Comparison of ENCODE assay signal across 14 mouse cellular contexts in genomic region chr1:60423882-60424281, GRCm38 (mm10). TPM values are rescaled to one million over a fixed set of nuclear protein-coding genes. Genes with fewer than 3 reads are reported as not detected.
DNase-seq lines count a peak whose midpoint lies in the region; ATAC-seq and TF ChIP-seq lines count a peak whose summit lies in the region.
"Had no signal": no experiment of that assay in that cellular context is flagged by ENCODE, and none has a peak within 500 bp of the region (broad histone marks: within the 10 kb centered on the region; RNA-seq: fewer than 3 reads in every experiment).

No protein-coding gene starts in this region.

- DNase-seq in heart, postnatal 0 days (ENCODE audit: low spot score) = peak; percentile 33
- DNase-seq in heart, embryonic 10.5 days (ENCODE audit: low spot score) = no peak
- peak; percentile 16 for DNase-seq in lung, embryonic 14.5 days
- DNase-seq in lung, postnatal 36 days = no peak
- DNase-seq in MEL (ENCODE audit: low read depth, low spot score) = peak; percentile 34
- no peak for DNase-seq in stomach, postnatal 0 days (ENCODE audit: low spot score)
- DNase-seq in ovary, postnatal 14 days (ENCODE audit: low spot score) = no peak
- DNase-seq: cerebellum, adult 2 months; embryo, embryonic 11 days; kidney, postnatal 14 days had no signal

- H3K27ac ChIP-seq in heart, postnatal 0 days (ENCODE audit: low read depth) = no peak overlapping the region
- no peak overlapping the region for H3K27ac ChIP-seq in heart, embryonic 10.5 days
- H3K27ac ChIP-seq in lung, embryonic 14.5 days (ENCODE audit: low read depth) = no peak overlapping the region
- H3K27ac ChIP-seq in MEL (ENCODE audit: control insufficient read depth, low read depth, low read length) = no peak overlapping the region
- no peak overlapping the region for H3K27ac ChIP-seq in stomach, postnatal 0 days (replicated peaks)
- H3K27ac ChIP-seq: limb, embryonic 12.5 days; lung, embryonic 15.5 days; midbrain, embryonic 10.5 days had no signal

- H3K4me1 ChIP-seq in heart, postnatal 0 days (ENCODE audit: control insufficient read depth, insufficient read depth) = no peaks in the 10 kb centered on the region
- H3K4me1 ChIP-seq in heart, embryonic 10.5 days = no peaks in the 10 kb centered on the region
- H3K4me1 ChIP-seq in lung, embryonic 14.5 days (ENCODE audit: insufficient read depth) = no peaks in the 10 kb centered on the region
- H3K4me1 ChIP-seq in MEL (ENCODE audit: control insufficient read depth in 1 of 2, insufficient read depth in 2 of 2, low read length in 2 of 2) = peaks cover 4 to 5% of the 10 kb centered on the region in 2 experiments
- H3K4me1 ChIP-seq in stomach, postnatal 0 days (replicated peaks; ENCODE audit: control insufficient read depth, insufficient read depth) = no peaks in the 10 kb centered on the region
- H3K4me1 ChIP-seq: limb, embryonic 12.5 days; lung, embryonic 15.5 days had no signal

- no peak for TF ChIP-seq POLR2A in MEL (IDR thresholded peaks at IDR 0.05; ENCODE audit: control insufficient read depth in 1 of 2, insufficient read depth in 1 of 2, low read depth in 1 of 2, low read length in 2 of 2, poor library complexity in 1 of 2)

- no peak overlapping the region for H3K4me3 ChIP-seq in heart, postnatal 0 days (ENCODE audit: low read depth, low read length)
- no peak overlapping the region for H3K4me3 ChIP-seq in heart, embryonic 10.5 days
- H3K4me3 ChIP-seq in lung, embryonic 14.5 days (ENCODE audit: low read depth, low read length) = no peak overlapping the region
- H3K4me3 ChIP-seq in MEL (ENCODE audit: control insufficient read depth in 1 of 2, insufficient read depth in 1 of 2, low read depth in 2 of 2, low read length in 2 of 2) = no peak overlapping the region
- H3K4me3 ChIP-seq in stomach, postnatal 0 days (ENCODE audit: low read depth, low read length) = no peak overlapping the region
- H3K4me3 ChIP-seq: limb, embryonic 12.5 days; lung, embryonic 15.5 days; midbrain, embryonic 10.5 days; myocyte had no signal

- ATAC-seq in heart, postnatal 0 days (ENCODE audit: insufficient read depth, low read depth) = no peak
- no peak for ATAC-seq in lung, embryonic 14.5 days (ENCODE audit: insufficient read depth)
- ATAC-seq in stomach, postnatal 0 days (ENCODE audit: low FRiP score, low TSS enrichment) = no peak

- no peaks in the 10 kb centered on the region for H3K27me3 ChIP-seq in heart, postnatal 0 days (ENCODE audit: control insufficient read depth, insufficient read depth, low read length)
- no peaks in the 10 kb centered on the region for H3K27me3 ChIP-seq in heart, embryonic 10.5 days (ENCODE audit: insufficient read depth, poor library complexity, severe bottlenecking)
- no peaks in the 10 kb centered on the region for H3K27me3 ChIP-seq in lung, embryonic 14.5 days (ENCODE audit: insufficient read depth, low read length)
- H3K27me3 ChIP-seq in MEL (ENCODE audit: control insufficient read depth in 1 of 2, insufficient read depth in 2 of 2, low read length in 2 of 2) = no peaks in the 10 kb centered on the region
- H3K27me3 ChIP-seq in stomach, postnatal 0 days (ENCODE audit: control insufficient read depth, insufficient read depth, low read length) = no peaks in the 10 kb centered on the region
- H3K27me3 ChIP-seq: limb, embryonic 12.5 days; lung, embryonic 15.5 days had no signal

- no peak for TF ChIP-seq EP300 in heart, postnatal 0 days (IDR thresholded peaks at IDR 0.05; ENCODE audit: low read depth)
- TF ChIP-seq EP300 in MEL (IDR thresholded peaks at IDR 0.05; ENCODE audit: low read depth in 1 of 2, low read length in 2 of 2) = no peak
- no peak for TF ChIP-seq EP300 in stomach, postnatal 0 days (optimal IDR thresholded peaks at IDR 0.05)

- H3K9ac ChIP-seq in heart, postnatal 0 days (replicated peaks; ENCODE audit: low read depth, low read length) = no peak overlapping the region
- no peak overlapping the region for H3K9ac ChIP-seq in lung, embryonic 14.5 days
- H3K9ac ChIP-seq in MEL (ENCODE audit: control insufficient read depth, low read depth, low read length, poor library complexity, severe bottlenecking) = no peak overlapping the region
- no peak overlapping the region for H3K9ac ChIP-seq in stomach, postnatal 0 days (ENCODE audit: low read length)
- H3K9ac ChIP-seq: limb, embryonic 12.5 days; lung, embryonic 15.5 days had no signal

- H3K79me2 ChIP-seq in MEL (ENCODE audit: control insufficient read depth, insufficient read depth, low read length, poor library complexity) = peaks cover 8% of the 10 kb centered on the region

- no peak overlapping the region for H3K4me2 ChIP-seq in heart, postnatal 0 days (ENCODE audit: low read depth, low read length)
- H3K4me2 ChIP-seq in lung, embryonic 14.5 days = no peak overlapping the region
- no peak overlapping the region for H3K4me2 ChIP-seq in stomach, postnatal 0 days (replicated peaks; ENCODE audit: low read depth)
- H3K4me2 ChIP-seq: limb, embryonic 12.5 days; lung, embryonic 15.5 days had no signal

- 82% methylated on average over 1 of the region's 1 CpGs for WGBS in heart, postnatal 0 days
- WGBS in heart, embryonic 10.5 days = 87% methylated on average over 1 of the region's 1 CpGs
- 83% methylated on average over 1 of the region's 1 CpGs for WGBS in lung, embryonic 14.5 days
- WGBS in stomach, postnatal 0 days = 95% methylated on average over 1 of the region's 1 CpGs

- H3K36me3 ChIP-seq in heart, postnatal 0 days (replicated peaks; ENCODE audit: control insufficient read depth, insufficient read depth, low read length) = no peaks in the 10 kb centered on the region
- 0 out of 2 replicates have a peak, but pooled peaks cover 13% of the 10 kb centered on the region for H3K36me3 ChIP-seq in heart, embryonic 10.5 days
- H3K36me3 ChIP-seq in lung, embryonic 14.5 days (ENCODE audit: insufficient read depth) = no peaks in the 10 kb centered on the region
- peaks cover 0 to 6% of the 10 kb centered on the region in 2 experiments; a peak in 2 of 4 replicates for H3K36me3 ChIP-seq in MEL (ENCODE audit: control insufficient read depth in 1 of 2, insufficient read depth in 2 of 2, low read length in 2 of 2)
- H3K36me3 ChIP-seq in stomach, postnatal 0 days (ENCODE audit: control insufficient read depth, insufficient read depth, low read length) = no peaks in the 10 kb centered on the region
- H3K36me3 ChIP-seq: limb, embryonic 12.5 days; lung, embryonic 15.5 days had no signal

- TF ChIP-seq CTCF in heart, postnatal 0 days (IDR thresholded peaks at IDR 0.05; ENCODE audit: low read depth) = peak; percentile 38
- peak; percentile 25; the same call in 1 of the 2 replicates for TF ChIP-seq CTCF in lung, embryonic 14.5 days (IDR thresholded peaks at IDR 0.05; ENCODE audit: low read depth)
- TF ChIP-seq CTCF in MEL (IDR thresholded peaks at IDR 0.05 in 2 of 3, conservative IDR thresholded peaks at IDR 0.05 in 1 of 3; ENCODE audit: control insufficient read depth in 1 of 3, insufficient read depth in 1 of 3, low read depth in 2 of 3, low read length in 3 of 3, poor library complexity in 1 of 3, severe bottlenecking in 1 of 3) = peak in 2 of 3 experiments; percentile 18 to 23; a peak in 3 of 6 replicates
- peak; percentile 59 for TF ChIP-seq CTCF in stomach, postnatal 0 days (IDR thresholded peaks at IDR 0.05; ENCODE audit: low read depth)

- no peaks in the 10 kb centered on the region for H3K9me3 ChIP-seq in heart, postnatal 0 days (replicated peaks; ENCODE audit: control insufficient read depth, low read length)
- no peaks in the 10 kb centered on the region for H3K9me3 ChIP-seq in heart, embryonic 10.5 days
- no peaks in the 10 kb centered on the region for H3K9me3 ChIP-seq in lung, embryonic 14.5 days (ENCODE audit: low read depth, low read length)
- no peaks in the 10 kb centered on the region; the same call in 1 of the 2 replicates for H3K9me3 ChIP-seq in MEL (replicated peaks; ENCODE audit: insufficient read depth, low read length)
- no peaks in the 10 kb centered on the region for H3K9me3 ChIP-seq in stomach, postnatal 0 days (ENCODE audit: control insufficient read depth, low read length)
- H3K9me3 ChIP-seq: limb, embryonic 12.5 days; lung, embryonic 15.5 days; midbrain, embryonic 10.5 days had no signal

- TF ChIP-seq RAD21 in MEL (IDR thresholded peaks at IDR 0.05; ENCODE audit: low read depth, low read length) = no peak

TF ChIP-seq in MEL, 35 proteins besides CTCF, POLR2A, EP300 and RAD21:
- TF ChIP-seq E2F4 (IDR thresholded peaks at IDR 0.05; ENCODE audit: borderline replicate concordance, low read depth, low read length) (no peak), ZC3H11A (IDR thresholded peaks at IDR 0.05; ENCODE audit: low read depth, low read length) (no peak), NELFE (IDR thresholded peaks at IDR 0.05; ENCODE audit: low read depth, low read length) (no peak), CHD2 (IDR thresholded peaks at IDR 0.05; ENCODE audit: low read length) (no peak), TCF12 (IDR thresholded peaks at IDR 0.05; ENCODE audit: low read depth, low read length) (no peak), RCOR1 (IDR thresholded peaks at IDR 0.05; ENCODE audit: low read depth, low read length) (no peak), UBTF (IDR thresholded peaks at IDR 0.05; ENCODE audit: borderline replicate concordance, insufficient read depth, low read depth, low read length) (no peak), KAT2A (conservative IDR thresholded peaks at IDR 0.05; ENCODE audit: low read depth, low read length) (no peak), POLR2AphosphoS5 (IDR thresholded peaks at IDR 0.05; ENCODE audit: borderline replicate concordance, low read depth, low read length) (no peak)

RNA-seq across cellular contexts. Expression of gene Abi2, which starts 14.5 kb away (rescaled TPM):
- 35.4 and 39.3 TPM in 2 replicates for total RNA-seq in heart, postnatal 0 days (2014; rRNA removed; ENCODE audit: low replicate concordance)
- 11.9 and 12.8 TPM in 2 replicates for polyA plus RNA-seq in heart, postnatal 0 days (2015; fragmentation: Nextera tagmentation; extraction: Ambion mirVana)
- 36.4 and 46.6 TPM in 2 replicates for polyA plus RNA-seq in heart, embryonic 10.5 days (2016; fragmentation: Nextera tagmentation; extraction: Ambion mirVana)
- polyA plus RNA-seq in lung, embryonic 14.5 days (2014; fragmentation: Nextera tagmentation; extraction: Ambion mirVana) = 29.0 and 32.6 TPM in 2 replicates
- 15.0 and 21.7 TPM in 2 replicates for total RNA-seq in MEL (2012; rRNA removed)
- 10 to 100 TPM; 16.0 to 75.2 TPM for polyA plus RNA-seq in MEL (2012; ENCODE audit: insufficient read depth in 1 of 2, insufficient read length in 2 of 2, low read depth in 1 of 2, low replicate concordance in 2 of 2, missing spikeins in 1 of 2)
- 6.8 and 7.0 TPM in 2 replicates for polyA plus RNA-seq in stomach, postnatal 0 days (2015; fragmentation: Nextera tagmentation; extraction: Ambion mirVana)

Comparison
In these comparisons a context has a peak if more than half of its experiments do, and no peak if none do; other contexts are left out.
1. DNase-seq: peak in heart, postnatal 0 days (single experiment), lung, embryonic 14.5 days (single experiment) and MEL (single experiment); none in heart, embryonic 10.5 days (single experiment), lung, postnatal 36 days (single experiment), stomach, postnatal 0 days (single experiment) and ovary, postnatal 14 days (single experiment).
2. Peak in every context shown above with its lines, with median percentiles within 50 percentile points of each other: CTCF ChIP-seq.